Mouse (Mus musculus): ENCODE results near the gene Gm2115.

DNA sequence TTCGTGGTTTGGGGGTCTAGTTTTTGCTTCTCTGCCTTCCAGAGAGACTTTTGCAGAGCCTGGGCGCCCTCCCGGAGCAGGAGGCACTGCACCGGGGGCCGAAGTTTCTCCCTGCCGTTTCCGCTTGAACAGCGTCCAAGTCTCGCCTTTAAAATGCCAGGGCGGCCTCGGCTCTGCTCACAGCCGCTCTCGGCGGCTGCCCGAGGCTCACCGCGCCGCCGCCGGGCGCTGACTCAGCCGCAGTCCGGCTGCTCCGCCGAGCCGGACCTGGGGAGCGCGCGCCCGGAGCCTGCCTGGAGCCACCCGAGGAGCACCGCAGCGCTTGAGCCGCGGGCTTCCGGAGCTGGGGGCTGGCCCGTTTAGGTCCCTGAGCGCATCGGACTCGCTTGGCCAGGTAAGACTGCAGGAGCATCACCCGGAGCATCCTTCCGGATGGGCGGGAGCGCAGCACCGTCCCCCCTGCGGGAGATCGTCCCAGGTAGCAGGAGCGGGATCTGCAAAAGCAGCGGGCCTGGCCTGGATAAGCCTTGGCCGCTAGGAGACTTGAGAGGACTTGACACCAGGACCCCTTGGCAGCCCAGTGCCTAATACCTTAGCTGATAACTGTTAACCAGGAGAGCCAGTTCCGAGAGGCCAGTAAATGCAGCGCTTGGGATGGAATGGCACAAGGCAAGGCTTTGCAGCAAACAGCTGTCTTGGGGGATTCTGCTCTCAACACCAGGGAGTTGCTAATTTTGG lies at the start of gene Gm2115:
- TF ChIP-seq USF1 (IDR thresholded peaks at IDR 0.05; ENCODE audit: low read depth, low read length), result no peak
- no peak for TF ChIP-seq CTCF (conservative IDR thresholded peaks at IDR 0.05 in 1 of 2, IDR thresholded peaks at IDR 0.05 in 1 of 2; ENCODE audit: low read depth in 2 of 2, low read length in 2 of 2)
- no peak for TF ChIP-seq RAD21 (IDR thresholded peaks at IDR 0.05; ENCODE audit: low read depth, low read length)
- TF ChIP-seq CHD1 (IDR thresholded peaks at IDR 0.05; ENCODE audit: low read depth, low read length), result no peak

Data from CH12.LX (cell line).